Mouse (Mus musculus) embryo, embryonic 9.5 days (tissue): ENCODE measurements around the gene Srgap2.

Experiments used
- DNase-seq: peaks from one replicate; pipeline ENCODE4 v3.0.0-alpha.2; 2017; ENCODE audit errors: extremely low spot score

The Srgap2 gene

GRCm38 (mm10) chr1:131246433-131247395 lies 280.4 kb downstream of the Srgap2 start:
- peak; percentile 58 for DNase-seq

DNA sequence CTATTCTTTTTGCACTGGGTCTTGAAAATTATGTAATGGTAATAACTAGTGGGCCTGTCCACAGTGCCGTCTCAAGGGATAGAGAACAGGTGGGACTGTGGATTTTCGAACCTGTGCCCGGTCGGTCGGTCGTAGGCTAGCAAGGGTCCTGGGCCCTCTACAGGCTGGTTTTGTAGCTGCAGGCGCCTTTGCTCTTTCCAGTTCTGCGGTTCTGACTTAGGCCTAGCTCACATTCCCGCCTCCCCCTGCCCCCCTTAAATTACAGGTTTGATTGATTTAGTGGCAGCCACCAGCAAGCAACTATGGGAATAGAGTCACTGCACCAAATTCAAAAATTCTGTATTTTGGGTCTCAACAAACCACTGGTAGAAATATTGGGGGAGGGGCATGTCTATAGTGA lies 281.2 kb downstream of the Srgap2 start:
- peak; percentile 33 for DNase-seq

- peak; percentile 65 for DNase-seq
These were observed 281.9 kb downstream of the Srgap2 start, which contains the start of gene Rassf5 for GRCm38 (mm10) chr1:131245089-131245856. Gene Rassf5 (minus strand): TSS chr1:131245258.

- no peak for DNase-seq
These were observed 282.5 kb downstream of the Srgap2 start for GRCm38 (mm10) chr1:131244536-131245088.

DNA sequence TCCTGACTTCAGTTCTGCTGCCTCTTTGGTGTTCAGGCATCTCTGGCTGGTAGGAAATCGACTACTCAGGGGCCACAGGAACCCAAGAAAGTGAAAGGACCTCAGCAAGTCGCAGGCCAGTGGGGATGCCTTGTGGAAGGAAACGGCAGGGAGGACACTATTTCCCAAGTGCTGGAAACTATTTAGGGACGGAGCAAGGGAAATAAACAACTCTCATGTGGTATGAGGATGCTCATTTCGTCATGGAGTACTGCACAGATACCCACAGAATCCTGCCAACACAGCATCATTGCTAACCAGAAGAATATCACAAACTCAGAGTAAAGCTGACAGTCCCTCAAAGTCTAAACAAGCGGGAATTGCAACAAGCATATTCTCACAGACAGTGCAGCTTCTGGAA lies 284.2 kb downstream of the Srgap2 start:
- DNase-seq: no peak

- no peak for DNase-seq
These were observed 287.5 kb downstream of the Srgap2 start for GRCm38 (mm10) chr1:131239576-131240193.

DNA sequence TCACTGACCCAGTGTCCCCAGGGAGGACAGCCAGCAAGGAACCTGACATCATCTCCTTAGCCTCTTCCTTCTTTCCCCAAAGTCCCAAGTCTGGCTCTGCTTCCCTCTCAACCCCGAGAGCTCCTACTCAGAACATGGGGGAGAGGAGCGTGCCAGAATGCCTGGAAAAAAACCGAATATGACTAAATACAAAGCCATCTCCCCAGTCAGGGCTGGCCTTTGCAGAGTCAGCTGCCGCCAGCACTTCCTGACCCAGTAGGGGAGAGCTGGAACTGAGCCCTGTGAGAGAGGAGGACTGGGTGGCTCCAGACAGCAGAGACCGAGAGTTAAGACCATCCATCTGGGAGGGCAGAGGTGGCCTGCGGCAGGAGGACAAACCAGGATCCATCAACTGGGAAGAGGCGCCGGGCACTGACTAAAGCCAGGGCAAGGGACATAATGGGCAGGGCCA lies 288.2 kb downstream of the Srgap2 start:
- no peak for DNase-seq

GRCm38 (mm10) chr1:131236077-131236476 lies 291.1 kb downstream of the Srgap2 start:
- no peak for DNase-seq
